Mouse (Mus musculus) limb, embryonic 11.5 days (tissue): Measurements from ENCODE around the gene Muc4. TPM values are rescaled to one million over a fixed set of nuclear protein-coding genes. Genes with fewer than 3 reads are reported as not detected.

ENCODE experiments used
- ATAC-seq: fragments of 200-750 bp; cut with Nextera tagmentation; 2 replicates; pipeline ENCODE4 v1.8.0; 2017; ENCODE audit warnings: low read depth; ENCODE audit not compliant: insufficient number of reproducible peaks, low FRiP score, low TSS enrichment
- DNase-seq: peaks from one replicate; pipeline ENCODE4 v3.0.0-alpha.2; 2015; ENCODE audit warnings: low spot score
- H3K27ac ChIP-seq: fragments of 300-500 bp; sonication (generic); replicated peaks from 2 replicates; pipeline ENCODE4 v1.5.1; 2014; ENCODE audit warnings: low read depth, mild to moderate bottlenecking, low read length
- H3K27me3 ChIP-seq: fragments of 300-500 bp; sonication (generic); 2 replicates; pipeline ENCODE4 v1.6.1; 2014; ENCODE audit warnings: mild to moderate bottlenecking, low read length, mixed read lengths; ENCODE audit not compliant: control insufficient read depth, insufficient read depth
- H3K36me3 ChIP-seq: fragments of 300-500 bp; sonication (generic); 2 replicates; pipeline ENCODE4 v1.6.1; 2014; ENCODE audit warnings: mild to moderate bottlenecking, low read length, moderate library complexity, mixed read lengths; ENCODE audit not compliant: control insufficient read depth, insufficient read depth
- H3K4me1 ChIP-seq: fragments of 300-500 bp; sonication (generic); 2 replicates; pipeline ENCODE4 v1.6.1; 2014; ENCODE audit warnings: low read length, mixed read lengths; ENCODE audit not compliant: control insufficient read depth, insufficient read depth
- H3K4me2 ChIP-seq: fragments of 300-500 bp; sonication (generic); 2 replicates; pipeline ENCODE4 v1.6.1; 2014; ENCODE audit warnings: low read depth, mild to moderate bottlenecking, moderate library complexity; ENCODE audit not compliant: severe bottlenecking
- H3K4me3 ChIP-seq: fragments of 300-500 bp; sonication (generic); 2 replicates; pipeline ENCODE4 v1.5.1; 2014; ENCODE audit warnings: low read depth, low read length
- H3K9ac ChIP-seq: fragments of 300-500 bp; sonication (generic); 2 replicates; pipeline ENCODE4 v1.6.1; 2014; ENCODE audit warnings: mild to moderate bottlenecking, low read length
- H3K9me3 ChIP-seq: fragments of 300-500 bp; sonication (generic); 2 replicates; pipeline ENCODE4 v1.6.1; 2016; ENCODE audit warnings: low read length; ENCODE audit not compliant: control insufficient read depth
- WGBS: fragments of 180-500 bp; shearing (Covaris S2); extraction: QIAGEN DNeasy Blood & Tissue Kit; methylation state at CpG from one replicate; pipeline ENCODE4 v1.1.7; 2014; 5-methylcytosine and 5-hydroxymethylcytosine counted together
- polyA plus RNA-seq: library from polyadenylated mRNA; unstranded; fragments of >200 nt; fragmentation: Nextera tagmentation; extraction: Ambion mirVana; gene quantifications from 2 replicates; pipeline ENCODE4 v1.2.1, GENCODE M21; 2014

Gene Muc4
- polyA plus RNA-seq, 1 experiment from 2014 or later = not detected

GRCm38 (mm10) chr16:32823487-32823886 is 87.8 kb downstream of the Muc4 start:
- H3K36me3 ChIP-seq = peaks cover 4% of the 10 kb centered on the region
- no peak overlapping the region for H3K27ac ChIP-seq
- DNase-seq (no peak), ATAC-seq (no peak)
- no peak overlapping the region for H3K9ac ChIP-seq
- WGBS = 89% methylated on average over 8 of the region's 8 CpGs
- H3K4me1 ChIP-seq = no peaks in the 10 kb centered on the region
- no peak overlapping the region for H3K4me3 ChIP-seq
- H3K9me3 ChIP-seq = no peaks in the 10 kb centered on the region
- no peak overlapping the region for H3K4me2 ChIP-seq
- no peaks in the 10 kb centered on the region for H3K27me3 ChIP-seq

DNA sequence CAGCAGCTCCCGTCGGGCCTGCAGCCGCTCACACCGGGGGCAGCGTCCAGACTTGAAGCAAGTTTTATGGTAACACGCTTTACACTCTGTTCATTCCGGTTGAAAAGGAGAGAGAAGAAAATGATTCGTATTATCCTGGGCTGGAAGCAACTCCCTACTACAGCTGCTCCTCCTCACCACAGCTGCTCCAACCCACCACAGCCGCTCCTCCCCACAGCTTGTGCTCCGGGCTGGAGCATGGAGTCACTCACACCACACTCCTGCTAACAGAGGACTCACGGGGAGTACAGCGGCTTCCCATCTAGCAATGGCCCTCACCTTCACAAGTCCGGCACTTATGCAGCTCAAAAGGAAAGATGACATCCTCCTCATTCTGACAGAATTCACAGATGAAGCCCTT is 88.4 kb downstream of the Muc4 start:
- peaks cover 4% of the 10 kb centered on the region for H3K36me3 ChIP-seq
- no peak overlapping the region for H3K4me3 ChIP-seq
- H3K9ac ChIP-seq = no peak overlapping the region
- H3K27me3 ChIP-seq = no peaks in the 10 kb centered on the region
- WGBS = 94% methylated on average over 13 of the region's 13 CpGs
- H3K4me1 ChIP-seq = no peaks in the 10 kb centered on the region
- H3K27ac ChIP-seq = no peak overlapping the region
- DNase-seq = no peak
- H3K4me2 ChIP-seq = no peak overlapping the region
- no peaks in the 10 kb centered on the region for H3K9me3 ChIP-seq
- ATAC-seq = no peak

DNA sequence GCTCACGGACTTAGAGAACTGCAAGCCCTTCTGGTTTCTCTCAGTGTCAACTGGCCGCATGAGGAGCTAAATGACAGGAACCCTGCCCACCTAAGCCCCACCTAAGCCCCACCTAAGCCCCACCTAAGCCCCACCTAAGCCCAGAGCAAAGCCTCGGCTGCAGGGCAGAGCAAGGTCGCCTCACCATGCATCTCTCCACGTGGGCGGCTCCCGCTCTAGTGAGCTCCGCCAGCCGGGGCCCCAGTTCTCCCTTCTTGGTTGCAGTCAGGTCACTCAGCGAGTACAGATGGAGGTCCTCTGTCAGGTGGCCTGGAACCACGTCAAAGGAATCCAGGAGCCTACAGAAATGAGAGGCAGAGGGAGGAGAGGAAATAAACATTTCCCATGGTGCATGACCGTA is 89.7 kb downstream of the Muc4 start:
- Histone ChIP-seq H3K4me2 (no peak overlapping the region), H3K27me3 (no peaks in the 10 kb centered on the region), H3K4me3 (no peak overlapping the region), H3K9me3 (no peaks in the 10 kb centered on the region), H3K27ac (no peak overlapping the region), H3K9ac (no peak overlapping the region), H3K4me1 (no peaks in the 10 kb centered on the region), H3K36me3 (peaks cover 4% of the 10 kb centered on the region)
- ATAC-seq = no peak
- WGBS = 77% methylated on average over 12 of the region's 12 CpGs
- DNase-seq = no peak

GRCm38 (mm10) chr16:32826521-32826920 is 90.8 kb downstream of the Muc4 start:
- Histone ChIP-seq H3K9me3 (no peaks in the 10 kb centered on the region), H3K27me3 (no peaks in the 10 kb centered on the region), H3K4me1 (no peaks in the 10 kb centered on the region), H3K36me3 (peaks cover 4% of the 10 kb centered on the region), H3K27ac (no peak overlapping the region), H3K4me3 (no peak overlapping the region), H3K9ac (no peak overlapping the region), H3K4me2 (no peak overlapping the region)
- WGBS = 94% methylated on average over 11 of the region's 11 CpGs
- DNase-seq = no peak
- ATAC-seq = no peak

- Histone ChIP-seq H3K4me1 (no peaks in the 10 kb centered on the region), H3K27me3 (no peaks in the 10 kb centered on the region), H3K36me3 (peaks cover 3% of the 10 kb centered on the region), H3K4me3 (no peak overlapping the region), H3K27ac (no peak overlapping the region), H3K9ac (no peak overlapping the region), H3K4me2 (no peak overlapping the region), H3K9me3 (no peaks in the 10 kb centered on the region)
- ATAC-seq = no peak
- WGBS = 86% methylated on average over 11 of the region's 11 CpGs
- no peak for DNase-seq
Observed at GRCm38 (mm10) chr16:32829104-32829503, 93.4 kb downstream of the Muc4 start.

GRCm38 (mm10) chr16:32831501-32831900 is 95.8 kb downstream of the Muc4 start:
- 85% methylated on average over 4 of the region's 4 CpGs for WGBS

More at GRCm38 (mm10) chr16:32831501-32831900, 95.8 kb downstream of the Muc4 start:
- peaks cover 4% of the 10 kb centered on the region for H3K36me3 ChIP-seq
- no peak overlapping the region for H3K4me2 ChIP-seq
- ATAC-seq (no peak), DNase-seq (no peak)
- H3K4me3 ChIP-seq = no peak overlapping the region
- no peak overlapping the region for H3K27ac ChIP-seq
- no peaks in the 10 kb centered on the region for H3K27me3 ChIP-seq
- no peak overlapping the region for H3K9ac ChIP-seq
- H3K4me1 ChIP-seq = no peaks in the 10 kb centered on the region
- H3K9me3 ChIP-seq = no peaks in the 10 kb centered on the region

Other genes starting within 250 kb of the Muc4 start
- 0.33 and 0.41 TPM in 2 replicates for gene Slc51a, start 248.0 kb upstream of the Muc4 start, polyA plus RNA-seq
- gene Zdhhc19, start 239.6 kb upstream of the Muc4 start, polyA plus RNA-seq = not detected in 2 replicates
- 52.5 and 53.7 TPM in 2 replicates for gene Tfrc, start 127.0 kb upstream of the Muc4 start, polyA plus RNA-seq
- gene Tnk2, start 92.0 kb upstream of the Muc4 start, polyA plus RNA-seq = 8.9 and 9.2 TPM in 2 replicates
- gene Muc20, start 61.5 kb downstream of the Muc4 start, polyA plus RNA-seq = not detected in 2 replicates
- not detected in 2 replicates for gene Smbd1, start 74.6 kb downstream of the Muc4 start, polyA plus RNA-seq
- 120 and 123 TPM in 2 replicates for gene Fyttd1, start 141.6 kb downstream of the Muc4 start, polyA plus RNA-seq
- 12.4 and 16.5 TPM in 2 replicates for gene Rubcn, start 141.9 kb downstream of the Muc4 start, polyA plus RNA-seq
- gene Lrch3, start 178.2 kb downstream of the Muc4 start, polyA plus RNA-seq = 31.3 and 38.1 TPM in 2 replicates